Mouse (Mus musculus): ENCODE data around the gene Celsr1. TPM values are rescaled to one million over a fixed set of nuclear protein-coding genes. Genes with fewer than 3 reads are reported as not detected.

Gene Celsr1
- polyA plus RNA-seq, 1 experiment from 2014 or later = 8.8 TPM

DNA sequence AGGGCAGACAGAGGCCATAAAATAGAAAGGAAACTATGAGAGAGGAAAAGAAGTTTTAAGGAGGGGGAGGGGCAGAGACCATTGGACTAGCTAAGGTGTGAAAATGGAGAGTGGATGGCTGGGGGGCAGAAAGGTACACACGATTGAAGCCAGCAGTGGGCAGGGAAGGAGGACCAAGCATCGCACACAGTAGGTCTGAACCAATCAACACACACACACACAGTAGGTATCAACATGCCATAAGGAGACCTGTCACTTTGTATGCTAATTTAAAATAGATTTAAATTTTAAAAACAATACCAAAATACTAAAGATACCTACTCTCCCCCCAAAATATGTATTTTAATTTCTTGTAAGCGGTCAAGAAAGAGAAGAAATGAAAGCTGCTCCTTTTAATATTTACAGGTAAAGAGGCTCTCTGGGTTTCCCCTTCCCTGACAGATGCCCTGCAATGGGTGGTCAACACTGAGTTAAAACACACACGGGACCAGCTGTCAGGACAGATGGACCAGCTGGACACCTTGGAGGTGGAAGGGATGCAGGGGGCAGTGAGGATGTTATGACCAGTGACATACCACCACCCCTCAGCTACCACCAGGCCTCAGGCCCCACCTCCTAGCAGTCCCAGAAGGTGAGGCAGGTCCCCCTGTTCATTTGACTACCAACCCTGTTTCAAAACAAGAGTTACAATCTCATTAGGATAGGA, 34.9 kb downstream of the Celsr1 start:
- Histone ChIP-seq H3K4me1 (ENCODE audit: control insufficient read depth, insufficient read depth, low read length) (peaks cover 32% of the 10 kb centered on the region), H3K27ac (ENCODE audit: low read depth, low read length) (no peak overlapping the region), H3K9me3 (ENCODE audit: control insufficient read depth, low read length) (no peaks in the 10 kb centered on the region), H3K36me3 (ENCODE audit: control insufficient read depth, insufficient read depth, low read length) (no peaks in the 10 kb centered on the region), H3K27me3 (ENCODE audit: control insufficient read depth, insufficient read depth, low read length) (no peaks in the 10 kb centered on the region), H3K9ac (ENCODE audit: low read depth, low read length) (no peak overlapping the region), H3K4me3 (ENCODE audit: low read length) (no peak overlapping the region), H3K4me2 (replicated peaks; ENCODE audit: low read depth, low read length) (no peak overlapping the region)
- no peak for ATAC-seq (ENCODE audit: low FRiP score, low TSS enrichment)
- 69% methylated on average over 4 of the region's 4 CpGs for WGBS

- no peaks in the 10 kb centered on the region for H3K27me3 ChIP-seq (ENCODE audit: control insufficient read depth, insufficient read depth, low read length)
- no peak overlapping the region for H3K4me3 ChIP-seq (ENCODE audit: low read length)
- peak; percentile 63 for ATAC-seq (ENCODE audit: low FRiP score, low TSS enrichment)
- WGBS = 17% methylated on average over 13 of the region's 13 CpGs
- H3K4me2 ChIP-seq (replicated peaks; ENCODE audit: low read depth, low read length) = no peak overlapping the region
- no peaks in the 10 kb centered on the region for H3K9me3 ChIP-seq (ENCODE audit: control insufficient read depth, low read length)
- H3K27ac ChIP-seq (ENCODE audit: low read depth, low read length) = peak overlapping the region; percentile 76; the same call in 1 of the 2 replicates
- H3K9ac ChIP-seq (ENCODE audit: low read depth, low read length) = peak overlapping the region; percentile 38; the same call in 1 of the 2 replicates
- peaks cover 49% of the 10 kb centered on the region for H3K4me1 ChIP-seq (ENCODE audit: control insufficient read depth, insufficient read depth, low read length)
- no peaks in the 10 kb centered on the region for H3K36me3 ChIP-seq (ENCODE audit: control insufficient read depth, insufficient read depth, low read length)
These were observed 37.4 kb downstream of the Celsr1 start for GRCm38 (mm10) chr15:85996031-85996765.

DNA sequence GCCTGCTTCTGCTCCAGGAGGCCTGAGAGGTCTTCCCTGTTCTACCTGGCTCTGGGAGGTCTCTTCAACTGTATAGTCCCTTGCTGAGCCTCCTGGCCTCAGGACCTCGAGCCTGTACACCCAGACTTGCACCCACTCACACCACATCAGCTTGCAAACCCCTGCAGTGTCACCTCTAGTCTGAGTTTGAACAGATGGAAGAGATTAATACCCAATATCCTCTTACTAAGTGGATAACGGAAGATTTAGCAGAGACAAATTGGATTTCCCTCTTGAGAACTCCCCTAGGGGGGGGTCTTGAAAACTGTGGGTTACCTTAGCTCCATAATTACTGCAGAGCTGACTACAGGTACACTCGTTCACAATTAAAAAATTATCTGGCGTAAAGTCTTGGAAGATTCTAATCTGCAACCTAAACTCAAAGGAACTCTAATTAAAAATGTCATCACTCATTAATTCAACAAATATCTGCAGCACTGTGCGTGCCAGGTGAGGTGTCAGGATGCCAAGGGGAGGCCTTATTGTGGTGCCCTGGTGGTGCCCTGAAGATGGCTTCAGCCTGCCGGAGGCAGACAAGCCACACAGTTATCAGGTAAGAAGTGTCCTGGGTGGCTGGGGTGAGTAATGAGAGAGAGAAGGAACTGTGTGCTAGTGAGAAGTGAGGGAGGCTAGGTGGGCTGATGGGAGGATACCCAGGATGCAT, 38.5 kb downstream of the Celsr1 start:
- peaks cover 52% of the 10 kb centered on the region for H3K4me1 ChIP-seq (ENCODE audit: control insufficient read depth, insufficient read depth, low read length)
- H3K4me2 ChIP-seq (replicated peaks; ENCODE audit: low read depth, low read length) = no peak overlapping the region
- no peaks in the 10 kb centered on the region for H3K27me3 ChIP-seq (ENCODE audit: control insufficient read depth, insufficient read depth, low read length)
- no peak overlapping the region for H3K4me3 ChIP-seq (ENCODE audit: low read length)
- H3K27ac ChIP-seq (ENCODE audit: low read depth, low read length) = no peak overlapping the region
- no peak overlapping the region for H3K9ac ChIP-seq (ENCODE audit: low read depth, low read length)
- ATAC-seq (ENCODE audit: low FRiP score, low TSS enrichment) = no peak
- WGBS = 74% methylated on average over 6 of the region's 6 CpGs
- H3K9me3 ChIP-seq (ENCODE audit: control insufficient read depth, low read length) = no peaks in the 10 kb centered on the region
- no peaks in the 10 kb centered on the region for H3K36me3 ChIP-seq (ENCODE audit: control insufficient read depth, insufficient read depth, low read length)

GRCm38 (mm10) chr15:85993931-85994583, 39.5 kb downstream of the Celsr1 start:
- no peaks in the 10 kb centered on the region for H3K36me3 ChIP-seq (ENCODE audit: control insufficient read depth, insufficient read depth, low read length)
- H3K27me3 ChIP-seq (ENCODE audit: control insufficient read depth, insufficient read depth, low read length) = no peaks in the 10 kb centered on the region
- WGBS = 39% methylated on average over 14 of the region's 14 CpGs
- H3K9ac ChIP-seq (ENCODE audit: low read depth, low read length) = no peak overlapping the region
- no peak overlapping the region for H3K4me3 ChIP-seq (ENCODE audit: low read length)
- no peaks in the 10 kb centered on the region for H3K9me3 ChIP-seq (ENCODE audit: control insufficient read depth, low read length)
- H3K4me2 ChIP-seq (replicated peaks; ENCODE audit: low read depth, low read length) = no peak overlapping the region
- no peak; the same call in 1 of the 2 replicates for ATAC-seq (ENCODE audit: low FRiP score, low TSS enrichment)
- H3K27ac ChIP-seq (ENCODE audit: low read depth, low read length) = peak overlapping the region; percentile 62; the same call in 1 of the 2 replicates
- peaks cover 52% of the 10 kb centered on the region for H3K4me1 ChIP-seq (ENCODE audit: control insufficient read depth, insufficient read depth, low read length)

- ATAC-seq (ENCODE audit: low FRiP score, low TSS enrichment) = no peak
These were observed 40.2 kb downstream of the Celsr1 start for GRCm38 (mm10) chr15:85993386-85993785.

DNA sequence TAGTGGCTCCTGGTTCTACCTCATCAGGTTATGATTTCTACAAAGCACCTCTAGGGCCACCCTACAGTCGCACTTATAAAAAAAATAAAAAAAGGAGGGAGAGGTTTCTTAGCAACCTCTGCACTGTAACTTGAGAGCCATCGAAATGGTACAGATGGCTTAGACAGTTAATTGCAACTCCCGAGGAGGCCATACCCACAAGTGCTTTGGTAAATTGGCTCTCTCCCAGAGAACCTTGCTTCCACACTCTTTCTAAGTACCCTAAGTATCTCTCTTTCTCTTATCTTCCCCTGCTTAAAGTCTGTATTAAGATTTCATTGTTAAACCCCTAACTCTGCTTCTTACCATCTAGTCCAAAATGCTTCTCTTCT, 41.5 kb downstream of the Celsr1 start:
- Histone ChIP-seq H3K4me2 (replicated peaks; ENCODE audit: low read depth, low read length) (no peak overlapping the region), H3K4me1 (ENCODE audit: control insufficient read depth, insufficient read depth, low read length) (peaks cover 47% of the 10 kb centered on the region)

More at GRCm38 (mm10) chr15:85993386-85993785, 40.2 kb downstream of the Celsr1 start:
- Histone ChIP-seq H3K27ac (ENCODE audit: low read depth, low read length) (peak overlapping the region; percentile 65; the same call in 1 of the 2 replicates), H3K9me3 (ENCODE audit: control insufficient read depth, low read length) (no peaks in the 10 kb centered on the region), H3K4me2 (replicated peaks; ENCODE audit: low read depth, low read length) (no peak overlapping the region), H3K27me3 (ENCODE audit: control insufficient read depth, insufficient read depth, low read length) (no peaks in the 10 kb centered on the region), H3K36me3 (ENCODE audit: control insufficient read depth, insufficient read depth, low read length) (no peaks in the 10 kb centered on the region), H3K9ac (ENCODE audit: low read depth, low read length) (no peak overlapping the region), H3K4me3 (ENCODE audit: low read length) (no peak overlapping the region), H3K4me1 (ENCODE audit: control insufficient read depth, insufficient read depth, low read length) (peaks cover 52% of the 10 kb centered on the region)

DNA sequence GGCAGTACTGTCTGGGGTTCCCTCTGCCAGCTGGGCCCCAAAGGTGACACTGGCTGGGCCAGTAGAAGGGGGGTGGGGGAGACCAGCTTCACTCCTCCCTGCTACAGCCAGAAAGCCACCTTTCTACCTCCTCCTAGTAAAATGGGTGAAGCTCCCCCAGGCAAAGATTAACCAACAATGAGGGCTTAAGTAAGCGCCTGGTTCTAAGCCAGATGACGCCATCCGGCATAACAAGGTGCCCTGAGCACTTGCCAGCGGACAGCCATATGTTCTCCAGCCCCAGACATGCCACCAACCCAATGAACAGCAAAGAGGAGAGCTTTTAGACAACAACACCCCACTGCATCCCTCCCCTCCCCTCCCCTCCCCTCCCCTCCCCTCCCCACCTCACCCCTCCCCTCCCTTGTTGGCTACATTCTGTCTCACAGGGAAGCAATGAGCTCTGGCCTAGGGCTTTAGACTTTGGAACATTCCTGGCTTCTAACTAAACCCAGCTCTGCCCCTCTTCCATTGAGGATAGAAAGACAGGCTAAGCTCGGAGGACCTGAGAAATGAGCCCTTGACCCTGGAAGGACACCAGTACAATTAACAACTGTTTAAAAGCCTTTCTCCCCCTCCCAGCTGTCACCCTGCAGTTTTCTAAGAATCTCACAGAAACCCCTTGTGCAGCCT, 42.0 kb downstream of the Celsr1 start:
- Histone ChIP-seq H3K36me3 (ENCODE audit: control insufficient read depth, insufficient read depth, low read length) (no peaks in the 10 kb centered on the region), H3K27ac (ENCODE audit: low read depth, low read length) (peak overlapping the region; percentile 67; the same call in 1 of the 2 replicates), H3K4me2 (replicated peaks; ENCODE audit: low read depth, low read length) (no peak overlapping the region), H3K9ac (ENCODE audit: low read depth, low read length) (no peak overlapping the region), H3K4me3 (ENCODE audit: low read length) (no peak overlapping the region), H3K4me1 (ENCODE audit: control insufficient read depth, insufficient read depth, low read length) (peaks cover 43% of the 10 kb centered on the region), H3K9me3 (ENCODE audit: control insufficient read depth, low read length) (no peaks in the 10 kb centered on the region), H3K27me3 (ENCODE audit: control insufficient read depth, insufficient read depth, low read length) (no peaks in the 10 kb centered on the region)
- ATAC-seq (ENCODE audit: low FRiP score, low TSS enrichment) = peak; percentile 10; the same call in 1 of the 2 replicates
- WGBS = 59% methylated on average over 5 of the region's 5 CpGs

More for the DNA sequence above, 41.5 kb downstream of the Celsr1 start:
- no peak overlapping the region for H3K9ac ChIP-seq (ENCODE audit: low read depth, low read length)
- H3K27ac ChIP-seq (ENCODE audit: low read depth, low read length) = peak overlapping the region; percentile 67; the same call in 1 of the 2 replicates
- peak; percentile 18; the same call in 1 of the 2 replicates for ATAC-seq (ENCODE audit: low FRiP score, low TSS enrichment)
- H3K9me3 ChIP-seq (ENCODE audit: control insufficient read depth, low read length) = no peaks in the 10 kb centered on the region
- H3K27me3 ChIP-seq (ENCODE audit: control insufficient read depth, insufficient read depth, low read length) = no peaks in the 10 kb centered on the region
- H3K4me3 ChIP-seq (ENCODE audit: low read length) = no peak overlapping the region
- no peaks in the 10 kb centered on the region for H3K36me3 ChIP-seq (ENCODE audit: control insufficient read depth, insufficient read depth, low read length)
- 4% methylated on average over 3 of the region's 3 CpGs for WGBS

DNA sequence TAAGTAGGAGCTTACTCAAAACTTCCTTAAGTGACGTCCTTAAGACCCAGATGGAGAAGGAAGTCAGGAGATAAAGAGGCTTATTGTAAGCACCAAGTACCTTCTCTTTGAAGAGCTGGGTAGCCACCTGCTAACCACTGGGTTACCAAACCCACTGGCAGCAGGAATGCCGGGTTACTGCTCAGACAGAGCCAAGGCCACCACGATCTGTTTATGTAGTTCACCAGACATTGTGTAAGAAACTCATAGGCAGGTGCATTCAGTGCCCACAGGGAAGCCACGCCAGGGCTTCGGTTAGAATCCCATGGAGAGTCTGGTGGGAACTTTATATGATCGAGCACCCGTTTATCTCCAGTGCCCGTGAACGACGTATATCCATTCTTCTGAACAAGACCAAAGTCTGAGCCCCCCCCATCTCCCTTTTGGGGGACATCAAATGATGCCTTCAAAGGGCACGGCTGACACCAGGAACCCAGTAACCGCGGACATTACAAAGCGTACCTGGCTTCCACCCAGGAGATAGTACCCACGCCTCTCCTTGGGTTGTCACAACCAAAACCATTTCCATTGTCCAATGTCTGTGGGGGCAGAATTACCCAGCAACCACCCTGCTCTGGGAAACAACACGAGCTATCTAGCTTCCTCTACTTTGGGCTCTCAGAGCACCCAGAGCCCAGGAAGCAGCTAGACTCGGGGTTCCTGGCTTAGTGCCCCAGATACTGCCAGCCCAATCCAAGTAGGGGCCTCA, 42.7 kb downstream of the Celsr1 start:
- H3K27ac ChIP-seq (ENCODE audit: low read depth, low read length) = peak overlapping the region; percentile 65; the same call in 1 of the 2 replicates
- no peak overlapping the region for H3K4me2 ChIP-seq (replicated peaks; ENCODE audit: low read depth, low read length)
- peaks cover 38% of the 10 kb centered on the region for H3K4me1 ChIP-seq (ENCODE audit: control insufficient read depth, insufficient read depth, low read length)
- H3K9me3 ChIP-seq (ENCODE audit: control insufficient read depth, low read length) = no peaks in the 10 kb centered on the region
- no peak overlapping the region for H3K9ac ChIP-seq (ENCODE audit: low read depth, low read length)
- H3K4me3 ChIP-seq (ENCODE audit: low read length) = no peak overlapping the region
- 88% methylated on average over 17 of the region's 17 CpGs for WGBS
- ATAC-seq (ENCODE audit: low FRiP score, low TSS enrichment) = no peak
- H3K27me3 ChIP-seq (ENCODE audit: control insufficient read depth, insufficient read depth, low read length) = no peaks in the 10 kb centered on the region
- H3K36me3 ChIP-seq (ENCODE audit: control insufficient read depth, insufficient read depth, low read length) = no peaks in the 10 kb centered on the region

Data from kidney, embryonic 14.5 days (tissue).